Mouse (Mus musculus): Measurements from ENCODE around the gene Cby1. TPM values are rescaled to one million over a fixed set of nuclear protein-coding genes. Genes with fewer than 3 reads are reported as not detected.
A peak's percentile ranks its signal among the peaks of the same experiment; 100 is the strongest.

Gene Cby1
- polyA plus RNA-seq, 1 experiment from 2014 or later, result 85.5 TPM

DNA sequence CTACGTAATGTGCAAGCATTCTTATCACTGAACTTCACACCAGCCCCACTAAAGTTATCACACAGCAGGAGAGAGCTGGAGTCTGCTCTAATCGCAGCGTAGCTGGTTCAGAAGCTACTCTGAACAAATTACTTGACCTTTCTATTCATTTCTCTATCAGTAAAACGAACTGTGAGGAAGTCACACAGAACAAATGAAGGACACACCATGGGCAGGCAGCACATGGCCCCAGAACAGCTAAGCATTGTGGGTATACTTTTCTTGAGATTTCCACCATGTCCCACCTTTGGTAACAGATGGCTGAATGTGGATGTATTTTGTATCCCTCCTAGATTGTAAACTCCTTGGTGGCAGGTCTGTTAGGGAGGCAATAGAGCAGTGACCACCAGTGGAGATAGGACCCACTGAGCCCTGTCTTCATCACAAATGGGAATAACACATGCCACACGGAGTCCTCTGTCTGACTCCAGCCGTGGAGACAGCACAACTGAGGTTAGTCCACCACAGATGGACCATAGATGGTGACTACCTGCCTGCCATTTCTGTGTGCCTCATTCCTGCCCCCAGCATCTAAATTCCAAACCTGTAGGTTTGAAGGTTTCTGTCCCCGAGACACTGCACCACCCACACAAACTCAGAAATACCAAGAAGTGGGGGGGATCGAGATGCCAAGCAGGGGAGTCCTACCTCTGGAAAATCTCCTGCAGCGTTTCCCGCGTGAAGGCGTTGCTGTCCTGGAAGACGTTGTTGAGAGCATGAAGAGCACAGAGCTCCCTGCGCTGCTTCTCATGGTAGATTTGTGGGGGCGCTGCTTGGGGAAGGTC lies 27.3 kb downstream of the Cby1 start:
- no peaks in the 10 kb centered on the region for H3K9me3 ChIP-seq (ENCODE audit: control insufficient read depth, low read length)
- WGBS, result 17% methylated on average over 15 of the region's 15 CpGs
- H3K4me2 ChIP-seq (replicated peaks), result peak overlapping the region; percentile 94
- peak overlapping the region; percentile 94 for H3K9ac ChIP-seq
- peaks cover 50% of the 10 kb centered on the region for H3K4me1 ChIP-seq (replicated peaks; ENCODE audit: control insufficient read depth, insufficient read depth, low read length)
- no peaks in the 10 kb centered on the region for H3K27me3 ChIP-seq (ENCODE audit: control insufficient read depth, insufficient read depth, low read length)
- no peaks in the 10 kb centered on the region for H3K36me3 ChIP-seq (replicated peaks; ENCODE audit: control insufficient read depth, insufficient read depth)
- peak overlapping the region; percentile 91 for H3K4me3 ChIP-seq (replicated peaks; ENCODE audit: low read length)
- no peak overlapping the region for H3K27ac ChIP-seq
- DNase-seq (ENCODE audit: low spot score), result no peak
- no peak for ATAC-seq (ENCODE audit: low FRiP score)

DNA sequence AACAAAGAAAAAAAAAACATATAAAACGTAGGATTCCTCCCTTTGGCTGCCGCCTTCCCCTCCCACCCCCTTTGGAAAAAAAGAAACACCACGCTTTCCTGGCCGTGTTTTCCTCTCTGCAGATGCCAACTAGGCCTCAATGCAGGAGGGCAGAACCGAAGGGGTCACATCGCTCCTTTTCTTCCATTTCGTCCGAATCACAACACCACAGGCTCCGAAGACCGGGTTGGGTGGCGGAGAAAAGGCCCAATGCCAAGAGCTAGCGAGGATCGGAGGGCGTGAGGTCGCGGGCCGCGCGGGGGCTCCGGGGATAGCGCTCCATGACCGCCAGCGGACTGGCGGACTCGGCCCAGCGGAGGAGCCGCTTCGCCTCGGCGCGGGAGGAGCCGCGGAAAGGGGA lies 28.2 kb downstream of the Cby1 start:
- Histone ChIP-seq H3K27me3 (ENCODE audit: control insufficient read depth, insufficient read depth, low read length) (no peaks in the 10 kb centered on the region), H3K4me3 (replicated peaks; ENCODE audit: low read length) (peak overlapping the region; percentile 91), H3K4me2 (replicated peaks) (peak overlapping the region; percentile 94), H3K9me3 (ENCODE audit: control insufficient read depth, low read length) (no peaks in the 10 kb centered on the region), H3K36me3 (replicated peaks; ENCODE audit: control insufficient read depth, insufficient read depth) (no peaks in the 10 kb centered on the region), H3K4me1 (replicated peaks; ENCODE audit: control insufficient read depth, insufficient read depth, low read length) (peaks cover 56% of the 10 kb centered on the region), H3K9ac (peak overlapping the region; percentile 94), H3K27ac (peak overlapping the region; percentile 91)
- no peak for ATAC-seq (ENCODE audit: low FRiP score)
- DNase-seq (ENCODE audit: low spot score), result peak; percentile 39
- under 1% methylated on average over 32 of the region's 33 CpGs for WGBS

DNA sequence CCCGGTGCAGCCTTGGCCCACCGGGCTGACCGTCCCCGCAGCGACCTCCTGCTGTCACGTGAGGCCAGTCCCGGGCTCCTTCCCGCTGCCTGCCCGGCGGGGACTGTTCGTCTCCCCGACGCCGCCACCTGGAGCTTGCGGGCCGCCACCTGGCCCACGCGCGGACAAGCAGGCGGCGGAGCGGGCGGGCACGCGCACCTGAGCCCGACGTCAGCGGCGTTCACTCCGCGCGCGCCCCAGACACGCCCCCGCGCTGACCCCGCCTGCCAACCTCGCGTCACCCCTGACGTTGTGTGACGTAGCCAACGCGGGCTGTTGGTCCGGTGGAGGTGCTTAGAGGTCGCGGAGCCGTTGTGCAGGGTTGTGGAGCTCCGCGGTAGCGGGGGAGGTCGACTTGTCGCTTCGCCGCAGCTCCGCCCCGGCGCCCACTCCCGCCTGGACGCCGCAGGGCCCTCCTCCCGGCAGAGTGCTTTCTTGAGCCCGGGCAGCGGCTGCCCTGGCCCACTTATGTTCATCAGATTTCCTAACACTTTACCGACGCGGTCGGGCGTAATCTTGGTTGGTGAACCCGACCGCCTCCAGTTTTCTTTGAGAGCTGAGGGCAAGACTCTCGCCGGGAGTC lies 28.8 kb downstream of the Cby1 start, which contains the start of gene Josd1:
Josd1 (minus strand) TSS at position 274 of the 622 bp plus-strand sequence.
- peak; percentile 94 for DNase-seq (ENCODE audit: low spot score)
- peak within 1 kb of the TSS; percentile 94 for H3K4me2 ChIP-seq (replicated peaks)
- peaks cover 56% of the 10 kb centered on the region for H3K4me1 ChIP-seq (replicated peaks; ENCODE audit: control insufficient read depth, insufficient read depth, low read length)
- under 1% methylated on average over 58 of the region's 72 CpGs for WGBS
- ATAC-seq (ENCODE audit: low FRiP score), result peak; percentile 62
- peak within 1 kb of the TSS; percentile 94 for H3K9ac ChIP-seq
- no peaks in the 10 kb centered on the region for H3K27me3 ChIP-seq (ENCODE audit: control insufficient read depth, insufficient read depth, low read length)
- H3K27ac ChIP-seq, result peak within 1 kb of the TSS; percentile 91
- no peaks in the 10 kb centered on the region for H3K9me3 ChIP-seq (ENCODE audit: control insufficient read depth, low read length)
- no peaks in the 10 kb centered on the region for H3K36me3 ChIP-seq (replicated peaks; ENCODE audit: control insufficient read depth, insufficient read depth)
- peak within 1 kb of the TSS; percentile 91 for H3K4me3 ChIP-seq (replicated peaks; ENCODE audit: low read length)

DNA sequence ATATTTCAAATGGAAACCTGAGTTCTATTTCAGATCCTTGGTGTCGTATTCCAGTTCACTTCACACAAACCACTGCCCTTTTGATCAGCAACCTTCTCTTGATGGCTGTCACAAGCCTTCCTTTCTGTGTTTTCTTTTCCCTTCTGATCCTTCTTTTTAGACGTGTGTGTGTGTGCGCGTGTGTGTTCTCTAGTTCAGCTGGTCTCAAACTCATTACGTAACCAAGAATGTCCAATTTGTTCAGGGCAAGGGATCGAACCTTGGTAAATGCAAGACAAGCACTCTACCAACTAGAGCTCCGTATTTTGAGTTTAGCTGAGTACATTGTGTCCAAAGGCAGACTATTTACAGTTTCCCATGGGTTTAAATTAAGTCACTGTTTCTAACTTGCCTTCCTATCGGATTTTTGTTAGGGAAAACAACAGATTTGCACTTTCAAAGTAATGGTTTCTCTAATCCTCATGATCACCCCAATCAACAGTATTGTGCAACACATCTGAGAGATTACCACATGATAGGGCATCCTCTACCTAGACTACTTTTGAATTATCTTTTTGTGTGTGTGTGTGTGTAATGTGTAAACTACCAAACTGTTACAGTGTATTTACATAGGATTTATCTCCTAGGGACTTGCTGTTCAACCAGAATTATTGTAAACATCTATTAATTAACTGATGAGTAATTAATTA lies 29.4 kb downstream of the Cby1 start:
- Histone ChIP-seq H3K36me3 (replicated peaks; ENCODE audit: control insufficient read depth, insufficient read depth) (no peaks in the 10 kb centered on the region), H3K4me1 (replicated peaks; ENCODE audit: control insufficient read depth, insufficient read depth, low read length) (peaks cover 57% of the 10 kb centered on the region), H3K4me2 (replicated peaks) (peak overlapping the region; percentile 94), H3K9ac (peak overlapping the region; percentile 94), H3K27me3 (ENCODE audit: control insufficient read depth, insufficient read depth, low read length) (no peaks in the 10 kb centered on the region), H3K9me3 (ENCODE audit: control insufficient read depth, low read length) (no peaks in the 10 kb centered on the region), H3K4me3 (replicated peaks; ENCODE audit: low read length) (peak overlapping the region; percentile 91), H3K27ac (peak overlapping the region; percentile 91)
- ATAC-seq (ENCODE audit: low FRiP score) (no peak), DNase-seq (ENCODE audit: low spot score) (no peak)
- 7% methylated on average over 8 of the region's 8 CpGs for WGBS

DNA sequence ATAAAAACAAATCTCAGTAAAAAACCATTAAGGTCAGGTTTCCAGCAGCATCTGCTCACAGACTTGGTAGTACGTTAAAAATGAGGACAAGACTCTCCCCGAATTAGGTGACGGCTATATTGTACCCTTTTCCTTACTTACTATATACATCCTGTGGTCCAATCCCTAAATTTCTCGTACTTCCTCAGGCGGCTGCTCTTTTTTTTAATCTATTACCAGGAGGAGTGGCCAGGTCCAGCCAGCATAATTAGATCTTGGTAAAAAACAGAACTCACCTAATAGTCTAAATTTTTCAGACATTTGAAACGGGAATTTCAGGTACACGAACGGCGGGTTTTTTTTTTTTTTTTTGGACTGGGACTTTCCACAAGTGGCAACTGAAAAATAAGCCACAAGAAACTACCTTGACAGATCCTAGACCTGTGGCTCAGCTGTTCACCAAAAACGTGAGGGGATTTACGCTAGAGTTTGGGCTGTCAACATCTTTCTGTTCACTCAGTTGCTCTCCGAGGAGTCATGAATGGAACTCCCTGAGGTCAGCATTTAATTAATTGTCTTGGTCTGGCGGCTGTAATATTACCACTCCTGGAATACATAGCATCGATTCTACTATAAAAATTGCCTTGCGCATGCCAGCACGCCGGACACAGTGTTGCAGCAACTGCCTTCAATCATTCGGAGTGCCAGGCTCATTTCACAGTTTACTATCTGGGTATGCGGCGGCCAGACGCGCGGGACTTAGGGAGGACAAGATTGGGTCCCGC lies 30.8 kb downstream of the Cby1 start:
- H3K4me1 ChIP-seq (replicated peaks; ENCODE audit: control insufficient read depth, insufficient read depth, low read length), result peaks cover 50% of the 10 kb centered on the region
- H3K27me3 ChIP-seq (ENCODE audit: control insufficient read depth, insufficient read depth, low read length), result no peaks in the 10 kb centered on the region
- no peaks in the 10 kb centered on the region for H3K9me3 ChIP-seq (ENCODE audit: control insufficient read depth, low read length)
- H3K27ac ChIP-seq, result peak overlapping the region; percentile 68; the same call in 1 of the 2 replicates
- peak overlapping the region; percentile 65 for H3K4me2 ChIP-seq (replicated peaks)
- ATAC-seq (ENCODE audit: low FRiP score) (no peak), DNase-seq (ENCODE audit: low spot score) (no peak)
- peaks cover 1% of the 10 kb centered on the region; the same call in 1 of the 2 replicates for H3K36me3 ChIP-seq (replicated peaks; ENCODE audit: control insufficient read depth, insufficient read depth)
- peak overlapping the region; percentile 94 for H3K4me3 ChIP-seq (replicated peaks; ENCODE audit: low read length)
- WGBS, result 17% methylated on average over 24 of the region's 24 CpGs
- 0 out of 2 replicates have a peak overlapping the region, but pooled peaks have one; percentile 32 for H3K9ac ChIP-seq

DNA sequence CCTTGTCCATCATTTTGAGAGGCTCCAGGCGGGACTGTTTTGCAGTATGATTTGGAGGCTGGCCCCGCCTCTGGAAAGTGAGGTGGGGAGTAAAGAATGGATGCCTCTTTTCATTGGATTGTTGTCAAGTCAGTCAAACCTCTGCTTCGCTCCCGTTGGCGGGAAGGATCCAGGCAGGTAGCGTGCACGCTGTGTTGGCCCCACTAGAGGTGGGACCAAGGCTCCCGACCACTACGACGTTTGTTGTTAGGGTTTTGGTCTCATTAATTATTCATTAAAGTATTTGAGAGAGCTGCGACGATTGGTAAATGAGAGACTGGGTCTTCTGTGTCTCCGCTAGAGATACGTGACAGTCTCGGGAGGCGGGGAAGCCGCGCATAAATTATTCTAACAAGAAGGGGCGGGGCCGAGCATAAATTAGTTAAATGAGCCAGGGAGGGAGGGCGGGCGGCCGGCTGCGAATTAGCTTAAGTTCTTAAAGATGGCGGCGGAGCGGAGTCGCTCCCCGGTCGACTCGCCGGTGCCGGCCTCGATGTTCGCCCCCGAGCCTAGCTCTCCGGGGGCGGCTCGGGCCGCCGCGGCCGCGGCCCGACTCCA lies 31.5 kb downstream of the Cby1 start, which contains the start of gene Gtpbp1:
Gtpbp1 (plus strand) TSS at position 420 of the 597 bp plus-strand sequence.
- WGBS, result under 1% methylated on average over 41 of the region's 45 CpGs
- Histone ChIP-seq H3K9me3 (ENCODE audit: control insufficient read depth, low read length) (no peaks in the 10 kb centered on the region), H3K9ac (peak within 1 kb of the TSS; percentile 86), H3K4me3 (replicated peaks; ENCODE audit: low read length) (peak within 1 kb of the TSS; percentile 94), H3K27me3 (ENCODE audit: control insufficient read depth, insufficient read depth, low read length) (no peaks in the 10 kb centered on the region), H3K27ac (peak within 1 kb of the TSS; percentile 90), H3K36me3 (replicated peaks; ENCODE audit: control insufficient read depth, insufficient read depth) (peaks cover 8% of the 10 kb centered on the region; the same call in 1 of the 2 replicates), H3K4me2 (replicated peaks) (peak within 1 kb of the TSS; percentile 97), H3K4me1 (replicated peaks; ENCODE audit: control insufficient read depth, insufficient read depth, low read length) (peaks cover 43% of the 10 kb centered on the region)
- ATAC-seq (ENCODE audit: low FRiP score) (peak; percentile 98), DNase-seq (ENCODE audit: low spot score) (peak; percentile 97)

DNA sequence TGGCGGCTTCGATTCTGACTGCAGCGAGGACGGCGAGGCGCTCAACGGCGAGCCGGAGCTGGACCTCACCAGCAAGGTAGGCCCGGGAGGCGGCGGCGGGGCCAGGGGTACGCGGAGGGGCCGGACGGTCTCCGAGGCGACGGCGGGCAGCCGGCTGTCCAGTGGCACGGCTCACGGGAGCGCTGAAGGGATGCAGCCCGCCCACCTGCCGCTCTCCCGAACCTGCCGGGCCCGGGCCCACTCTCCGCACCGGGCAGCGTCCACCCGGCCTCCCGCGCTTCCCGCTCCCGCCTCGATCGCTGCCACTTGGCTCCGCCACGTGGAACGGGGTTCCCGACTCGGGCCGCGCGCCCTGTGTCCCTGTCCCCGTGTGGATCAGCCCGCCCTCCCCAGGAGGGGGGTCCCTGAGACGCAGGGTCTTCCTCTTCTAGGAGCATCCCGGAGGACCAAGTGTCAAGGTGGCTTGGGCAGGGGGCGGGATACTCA lies 32.1 kb downstream of the Cby1 start:
- ATAC-seq (ENCODE audit: low FRiP score), result peak; percentile 0; the same call in 1 of the 2 replicates
- H3K36me3 ChIP-seq (replicated peaks; ENCODE audit: control insufficient read depth, insufficient read depth), result peaks cover 10% of the 10 kb centered on the region; the same call in 1 of the 2 replicates

DNA sequence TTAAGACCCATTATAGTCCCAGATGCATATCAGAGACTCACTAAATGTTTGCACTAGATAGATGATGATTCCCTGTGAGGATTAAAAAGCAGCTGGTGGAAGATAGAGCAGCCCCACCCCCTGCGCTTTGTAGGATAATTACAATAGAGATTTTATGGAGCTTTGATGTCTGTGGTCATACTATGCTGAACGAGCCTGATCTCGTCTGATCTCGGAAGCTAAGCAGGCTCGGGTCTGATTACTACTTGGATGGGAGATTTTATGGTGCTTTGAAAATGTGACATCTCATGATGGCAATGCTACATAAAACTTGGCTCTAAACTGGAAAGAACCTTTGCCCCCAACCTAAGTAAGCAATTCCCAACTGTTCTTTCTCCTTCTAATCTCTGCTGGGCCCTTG lies 33.3 kb downstream of the Cby1 start:
- H3K27me3 ChIP-seq (ENCODE audit: control insufficient read depth, insufficient read depth, low read length), result no peaks in the 10 kb centered on the region
- H3K4me3 ChIP-seq (replicated peaks; ENCODE audit: low read length), result 0 out of 2 replicates have a peak overlapping the region, but pooled peaks have one; percentile 94
- no peaks in the 10 kb centered on the region for H3K9me3 ChIP-seq (ENCODE audit: control insufficient read depth, low read length)
- H3K36me3 ChIP-seq (replicated peaks; ENCODE audit: control insufficient read depth, insufficient read depth), result peaks cover 17% of the 10 kb centered on the region; the same call in 1 of the 2 replicates
- peak overlapping the region; percentile 97 for H3K4me2 ChIP-seq (replicated peaks)
- 74% methylated on average over 5 of the region's 5 CpGs for WGBS
- H3K9ac ChIP-seq, result no peak overlapping the region
- ATAC-seq (ENCODE audit: low FRiP score) (no peak), DNase-seq (ENCODE audit: low spot score) (no peak)
- H3K4me1 ChIP-seq (replicated peaks; ENCODE audit: control insufficient read depth, insufficient read depth, low read length), result peaks cover 33% of the 10 kb centered on the region
- H3K27ac ChIP-seq, result no peak overlapping the region

More for the DNA sequence above, 32.1 kb downstream of the Cby1 start:
- peak overlapping the region; percentile 86 for H3K9ac ChIP-seq
- no peaks in the 10 kb centered on the region for H3K27me3 ChIP-seq (ENCODE audit: control insufficient read depth, insufficient read depth, low read length)
- DNase-seq (ENCODE audit: low spot score), result no peak
- H3K4me2 ChIP-seq (replicated peaks), result peak overlapping the region; percentile 97
- WGBS, result under 1% methylated on average over 51 of the region's 53 CpGs
- peak overlapping the region; percentile 94 for H3K4me3 ChIP-seq (replicated peaks; ENCODE audit: low read length)
- peak overlapping the region; percentile 90 for H3K27ac ChIP-seq
- H3K9me3 ChIP-seq (ENCODE audit: control insufficient read depth, low read length), result no peaks in the 10 kb centered on the region
- peaks cover 37% of the 10 kb centered on the region for H3K4me1 ChIP-seq (replicated peaks; ENCODE audit: control insufficient read depth, insufficient read depth, low read length)

Measured in hindbrain, embryonic 14.5 days (tissue).